Mouse (Mus musculus) thymus, adult 18-20 months (tissue): Measurements from ENCODE around the gene Chd3.

ENCODE experiments used
- DNase-seq, 2 experiments: peaks; one replicate each; pipeline ENCODE4 v3.0.0; 2022; ENCODE audit warnings: mixed read lengths in 2 of 2

Gene Chd3

DNA sequence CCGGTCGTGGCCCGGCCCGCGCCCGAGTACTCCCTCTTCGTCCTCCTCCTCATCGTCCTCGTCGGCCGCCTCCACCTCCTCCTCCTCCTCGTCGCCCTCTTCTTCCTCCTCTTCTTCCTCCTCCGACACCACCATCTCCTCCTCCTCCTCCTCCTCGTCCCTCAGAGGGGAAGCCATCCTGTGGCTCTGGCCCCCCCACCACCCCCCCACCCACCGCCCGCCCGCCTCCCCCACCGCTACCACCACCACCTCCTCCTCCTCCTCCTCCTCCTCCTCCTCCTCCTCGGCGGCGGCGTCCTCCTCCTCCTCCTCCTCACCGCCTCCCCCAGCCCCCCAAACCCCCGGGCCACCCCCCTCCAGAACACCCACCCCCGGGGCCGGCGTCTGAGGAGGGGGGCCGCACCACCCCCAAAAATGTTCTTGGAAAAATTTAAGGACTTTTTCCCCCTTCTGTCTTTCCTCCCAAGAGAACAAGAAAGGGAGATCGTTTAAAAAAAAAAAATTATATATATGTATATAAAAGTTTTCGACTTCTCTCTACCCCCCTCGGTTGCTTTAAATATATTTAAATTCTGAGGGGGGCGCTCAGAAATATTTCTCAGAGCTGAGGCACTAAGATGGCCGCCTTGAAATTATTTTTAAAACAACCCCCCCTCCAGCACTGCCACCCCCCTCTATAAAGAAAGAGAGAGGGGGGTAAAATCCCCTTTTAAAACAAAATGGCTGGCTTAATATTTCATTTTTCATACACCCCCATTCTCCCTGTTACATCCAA is at the start of gene Chd3:
Chd3 (minus strand) TSS at position 192 of the 775 bp plus-strand sequence.
- peak in 1 of 2 experiments; percentile 45 for DNase-seq

DNA sequence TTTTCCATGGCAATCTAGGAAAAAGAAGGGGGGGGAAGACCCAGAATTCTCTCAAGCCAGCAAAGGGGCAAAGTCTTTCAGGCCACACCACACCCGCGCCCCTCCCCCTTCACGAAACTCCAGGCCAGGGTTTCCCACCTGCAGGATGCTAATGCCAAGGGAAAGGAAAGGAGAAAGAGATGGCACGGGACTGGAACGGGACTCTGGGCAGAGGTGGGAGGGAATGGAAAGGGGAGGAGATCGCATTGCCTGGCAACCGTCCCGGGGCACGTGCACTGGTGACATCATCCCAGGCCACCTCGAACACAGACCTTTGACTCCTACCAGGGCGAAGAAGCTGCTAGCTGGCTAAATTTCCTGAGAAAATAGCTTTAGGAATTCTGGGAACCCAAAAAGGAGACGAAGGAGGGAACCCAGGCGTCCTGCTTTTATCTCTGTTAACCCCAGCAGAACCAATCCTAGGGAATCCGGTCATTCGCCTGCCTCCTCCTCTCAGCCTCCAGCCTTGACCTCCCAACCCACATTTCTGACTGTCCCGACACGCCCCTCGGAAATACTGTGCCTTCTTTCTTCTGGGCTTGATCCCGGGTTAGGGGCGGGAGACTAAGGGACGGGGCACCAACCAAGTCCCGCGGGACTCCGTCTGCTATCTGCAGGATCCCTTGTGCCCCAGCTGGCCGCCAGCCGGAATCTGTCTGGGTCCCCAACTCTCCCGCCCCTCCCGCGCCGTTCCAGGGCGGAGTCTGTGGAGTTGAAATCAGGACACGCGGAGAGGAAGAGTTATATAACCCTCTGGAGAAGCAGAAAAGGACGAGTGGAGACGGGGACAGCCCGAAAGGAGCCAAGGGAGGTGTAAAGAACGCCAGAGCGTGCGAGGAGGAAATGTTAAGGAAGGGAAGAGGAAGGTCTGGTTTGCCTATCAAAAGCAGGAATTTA is 48.5 kb upstream of the Chd3 start:
- peak; percentile 60 to 75 for DNase-seq

DNA sequence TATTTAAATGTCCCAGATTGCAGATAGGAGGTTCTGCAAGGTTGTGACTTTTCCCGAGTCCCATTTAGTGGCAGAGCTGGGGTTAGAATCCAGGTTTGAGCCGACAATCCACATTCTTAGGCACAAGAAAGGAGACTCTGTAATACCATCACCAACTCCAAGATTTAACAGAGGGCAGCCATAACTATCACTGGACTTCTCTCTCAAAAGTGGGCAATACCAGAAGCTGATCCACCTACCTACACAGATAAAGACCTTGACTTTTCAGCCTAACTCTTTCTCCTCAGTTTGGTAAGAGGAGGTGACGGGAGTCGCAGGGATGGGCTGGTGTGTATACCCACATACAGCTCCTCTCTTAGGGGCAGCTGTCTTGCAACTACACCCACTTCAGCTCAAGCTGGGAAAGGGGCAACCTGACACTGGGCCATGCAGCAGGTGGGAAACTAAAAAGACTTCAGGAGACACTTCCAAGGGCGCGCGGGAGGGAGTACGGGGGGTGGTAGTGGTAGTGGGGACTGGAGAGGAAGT is 47.8 kb upstream of the Chd3 start:
- no peak for DNase-seq

DNA sequence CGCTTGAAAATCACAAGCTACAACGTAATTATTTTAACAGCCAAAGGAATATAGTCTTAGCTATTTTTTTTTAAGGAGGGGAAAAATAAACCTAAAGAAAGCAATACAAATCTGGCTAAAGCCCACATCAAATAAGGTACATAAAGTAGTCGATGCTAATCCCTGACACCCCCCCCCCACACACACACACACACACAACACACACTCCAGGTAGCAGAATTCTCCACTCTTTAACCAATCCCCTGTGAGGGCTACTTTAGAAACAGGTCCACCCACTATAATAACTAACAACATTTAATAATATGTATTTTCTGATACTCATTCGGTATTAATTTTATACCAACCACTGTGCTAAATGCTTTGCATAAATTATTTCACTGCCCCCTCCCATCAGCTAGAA is 47.3 kb upstream of the Chd3 start:
- DNase-seq = no peak

DNA sequence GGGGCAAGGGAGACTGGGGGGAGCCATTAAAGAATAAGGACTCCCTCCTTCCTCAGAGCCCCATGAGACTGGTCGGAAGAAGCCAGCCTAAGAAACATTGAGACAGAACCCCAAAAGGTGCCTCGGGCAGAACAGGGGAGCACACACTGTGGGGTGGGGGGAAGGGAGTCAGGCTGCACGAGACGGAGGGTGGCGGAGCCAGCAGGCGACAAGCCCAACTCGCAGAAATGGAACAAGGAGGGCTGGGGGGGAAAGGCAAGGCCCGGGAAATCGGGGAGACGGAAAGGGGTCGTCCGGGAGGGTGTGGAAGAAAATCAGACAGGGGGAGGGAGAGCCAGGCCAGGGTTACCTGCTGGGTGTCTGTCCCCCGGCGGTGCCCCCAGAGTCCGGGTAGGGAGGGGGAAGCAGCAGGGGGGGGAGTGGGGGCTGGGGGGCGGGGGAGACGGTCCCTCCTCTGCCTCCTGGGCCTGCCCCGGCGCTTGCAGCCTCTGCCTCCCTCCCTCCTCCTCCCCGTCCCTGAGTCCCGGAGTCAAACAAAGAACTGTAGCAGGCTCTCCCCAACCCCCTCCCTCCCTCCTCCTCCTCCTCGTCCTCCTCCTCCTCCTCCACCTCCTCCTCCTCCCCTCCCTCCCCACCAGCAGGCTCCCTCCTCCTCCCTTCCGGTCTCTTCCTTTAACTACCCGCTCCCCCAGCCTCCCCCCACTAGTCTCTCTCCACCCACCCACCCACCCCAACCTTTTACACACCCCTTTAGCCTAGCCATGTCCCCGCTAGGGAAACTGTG is 46.7 kb upstream of the Chd3 start:
- DNase-seq = peak; percentile 57 to 74

DNA sequence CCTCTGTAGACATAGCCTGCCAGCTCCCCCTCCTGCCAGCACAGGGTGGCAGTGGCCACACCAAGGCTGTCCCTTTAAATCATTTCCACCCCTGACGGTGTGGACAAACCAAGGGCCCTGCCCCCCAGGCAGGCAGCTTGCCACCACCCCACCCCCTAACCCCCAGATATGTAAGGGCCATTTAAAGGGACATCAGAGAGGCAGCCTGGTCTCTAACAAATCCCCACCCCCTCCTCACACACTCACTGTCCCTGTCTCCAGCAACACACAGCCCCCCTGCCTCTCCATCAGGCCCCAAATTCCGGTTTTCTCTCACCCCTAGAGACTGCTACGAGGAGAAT is 46.1 kb upstream of the Chd3 start:
- DNase-seq = no peak

DNA sequence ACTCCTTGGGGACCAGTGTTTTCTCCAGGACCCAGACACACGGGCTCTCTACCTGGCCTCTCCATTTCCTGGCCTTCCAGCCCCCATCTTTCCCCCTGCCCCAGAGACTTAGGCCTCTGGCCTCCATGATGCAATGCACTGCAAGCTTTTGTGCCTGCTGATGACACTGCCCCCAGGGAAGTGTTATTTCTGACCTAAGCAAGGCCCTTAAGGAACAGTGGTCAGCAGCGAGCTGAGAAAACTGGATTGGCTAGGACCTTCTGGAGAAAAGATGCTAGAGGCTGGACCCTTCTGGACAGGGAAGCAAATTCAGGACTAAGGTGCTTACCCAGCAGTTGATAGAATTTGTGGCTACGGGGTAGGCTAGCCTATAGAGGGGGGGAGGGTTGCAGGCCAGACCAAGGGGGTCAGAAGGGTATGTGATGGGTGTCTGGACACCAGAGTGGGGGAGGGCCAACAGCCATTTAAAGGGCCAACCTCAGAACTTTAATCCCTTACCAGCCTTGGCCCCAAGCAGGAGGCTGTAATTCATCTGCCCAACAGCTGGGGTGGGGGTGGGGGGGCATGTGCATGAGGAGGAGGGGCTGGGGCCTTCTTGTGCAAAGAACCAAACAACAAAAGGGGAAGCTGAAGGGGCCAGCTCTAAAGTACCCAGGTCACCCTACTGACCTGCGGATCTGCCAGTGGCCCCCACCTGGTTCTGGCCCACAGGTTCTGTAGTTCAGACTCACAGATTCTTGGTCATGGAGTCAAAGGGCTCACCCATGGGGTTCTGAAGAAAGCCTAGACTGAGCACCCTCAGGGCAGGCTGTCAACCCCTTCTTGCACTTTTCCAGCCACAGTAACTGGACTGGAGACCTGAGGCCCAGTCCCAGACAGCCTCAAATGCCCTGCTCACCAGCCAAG is 45.5 kb upstream of the Chd3 start:
- peak in 1 of 2 experiments; percentile 48 for DNase-seq

DNA sequence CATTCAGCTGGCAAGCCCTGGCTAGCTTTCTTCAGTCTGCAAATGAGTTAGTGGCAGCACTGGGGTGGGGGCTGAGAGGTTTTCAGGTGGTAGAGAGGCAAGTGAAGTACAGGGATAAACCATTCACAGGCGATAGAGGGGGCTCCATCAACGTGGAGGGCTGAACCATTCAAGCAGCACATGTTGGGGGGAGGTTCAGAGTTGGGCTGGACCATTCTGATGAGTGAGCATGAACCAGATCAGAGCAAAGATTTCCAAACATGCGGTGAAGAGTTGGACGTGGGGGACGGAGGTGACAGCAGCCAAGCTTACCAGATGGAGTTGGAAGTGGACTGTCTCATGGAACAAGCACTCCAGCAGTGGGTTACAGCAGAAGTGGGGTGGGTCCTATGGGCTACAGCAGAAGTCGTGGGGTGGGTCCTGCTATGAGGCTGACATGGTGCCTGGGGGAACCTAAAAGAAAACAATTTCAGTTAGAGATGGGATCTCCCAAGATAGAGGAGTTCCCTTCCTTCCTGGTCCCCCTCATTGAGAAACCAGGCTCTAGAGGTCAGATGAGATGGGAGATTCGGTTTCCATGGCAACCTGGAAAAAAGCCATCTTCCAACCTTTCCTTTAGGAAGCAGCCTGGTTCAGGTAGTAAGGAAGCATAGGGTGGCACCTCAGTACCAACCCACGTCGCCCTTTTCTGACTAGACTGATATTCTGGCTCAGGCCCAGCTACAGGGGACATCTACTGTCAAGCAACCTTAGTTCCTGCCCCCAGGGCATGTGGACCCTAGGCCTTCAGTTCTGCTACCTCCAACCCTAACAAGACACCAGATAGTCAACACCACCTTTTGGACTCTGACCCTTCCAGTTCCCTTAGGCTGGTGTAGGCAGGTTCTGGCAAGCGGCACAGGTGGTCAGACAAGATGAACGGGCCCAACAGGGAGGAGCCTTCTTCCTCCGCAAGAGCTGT is 44.3 kb upstream of the Chd3 start, which contains the start of gene Kdm6b:
Kdm6b (minus strand) TSS at position 455 of the 961 bp plus-strand sequence.
- peak in 1 of 2 experiments; percentile 65 for DNase-seq

DNA sequence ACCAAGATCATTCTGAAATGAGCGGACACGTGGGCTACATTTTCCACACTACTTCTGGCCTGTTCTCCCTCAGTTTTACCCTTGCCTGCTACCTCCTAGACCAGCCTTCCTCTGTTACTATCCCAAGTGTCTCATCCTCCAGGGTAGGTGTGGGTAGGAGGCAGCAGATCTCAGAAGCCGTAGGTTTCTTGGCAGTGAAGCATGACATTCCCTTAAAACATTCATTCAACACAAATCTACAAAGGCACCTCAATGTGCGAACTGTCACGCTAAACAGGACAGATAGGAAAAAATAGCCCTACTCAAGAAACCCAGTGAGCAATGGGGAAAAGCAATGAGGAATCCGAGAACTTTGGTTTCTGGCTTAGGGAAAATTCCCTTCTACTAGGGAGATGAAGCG is 43.3 kb upstream of the Chd3 start:
- DNase-seq = no peak

DNA sequence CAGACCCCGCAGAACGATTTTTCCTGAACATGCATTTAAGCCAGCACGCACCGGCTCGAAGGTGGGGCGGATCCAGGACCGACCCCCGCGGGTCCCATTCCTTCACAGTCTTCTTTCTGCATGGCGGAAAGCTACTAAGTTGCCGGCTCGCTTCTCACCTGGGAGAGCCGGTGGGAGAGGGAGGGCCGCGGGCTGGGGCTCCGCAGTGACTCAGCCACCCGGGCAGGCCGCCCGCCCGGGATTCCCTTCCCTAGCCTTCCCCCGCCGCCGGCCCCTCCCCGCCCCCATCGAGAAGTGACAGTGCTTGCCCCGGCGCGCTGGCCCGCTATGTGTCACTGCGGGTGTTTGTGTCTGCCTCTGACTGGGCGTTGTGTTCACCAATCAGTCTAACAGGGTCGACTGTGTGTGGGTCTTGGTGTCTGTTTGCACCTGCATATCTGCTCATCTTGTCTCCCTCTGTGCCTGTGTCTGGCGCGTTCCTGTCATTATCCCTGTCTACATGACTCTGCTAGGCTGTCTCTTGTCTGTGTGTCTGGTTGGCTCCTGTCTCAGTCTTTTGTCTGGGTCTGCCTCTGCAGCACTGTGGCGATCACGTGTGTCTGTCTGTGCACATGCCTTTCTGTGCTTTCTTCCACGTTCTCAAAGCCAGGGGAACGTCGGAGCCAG is 42.5 kb upstream of the Chd3 start:
- peak in 1 of 2 experiments; percentile 62 for DNase-seq

DNA sequence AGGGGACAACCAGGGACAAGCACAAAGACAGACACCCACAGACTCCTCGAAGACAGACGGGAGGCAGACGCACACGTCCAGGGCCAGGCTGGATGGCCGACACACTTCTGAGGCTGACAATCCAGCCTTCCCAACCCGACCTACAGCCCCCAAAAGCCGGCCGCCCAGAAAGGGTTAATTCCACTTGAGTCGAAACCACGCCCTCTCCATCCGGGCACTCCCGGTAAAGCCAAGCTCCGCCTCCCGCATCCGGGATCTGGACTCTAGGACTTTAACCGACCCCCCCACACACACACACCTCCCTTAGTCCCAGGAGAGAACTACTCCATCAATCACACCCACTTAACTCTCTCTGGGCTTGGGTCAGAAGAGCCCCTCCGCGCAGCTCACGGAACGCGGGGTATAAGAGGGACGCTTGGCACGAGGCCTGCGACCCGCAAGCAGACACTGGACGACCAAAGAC is 41.9 kb upstream of the Chd3 start:
- peak; percentile 81 to 88 for DNase-seq

DNA sequence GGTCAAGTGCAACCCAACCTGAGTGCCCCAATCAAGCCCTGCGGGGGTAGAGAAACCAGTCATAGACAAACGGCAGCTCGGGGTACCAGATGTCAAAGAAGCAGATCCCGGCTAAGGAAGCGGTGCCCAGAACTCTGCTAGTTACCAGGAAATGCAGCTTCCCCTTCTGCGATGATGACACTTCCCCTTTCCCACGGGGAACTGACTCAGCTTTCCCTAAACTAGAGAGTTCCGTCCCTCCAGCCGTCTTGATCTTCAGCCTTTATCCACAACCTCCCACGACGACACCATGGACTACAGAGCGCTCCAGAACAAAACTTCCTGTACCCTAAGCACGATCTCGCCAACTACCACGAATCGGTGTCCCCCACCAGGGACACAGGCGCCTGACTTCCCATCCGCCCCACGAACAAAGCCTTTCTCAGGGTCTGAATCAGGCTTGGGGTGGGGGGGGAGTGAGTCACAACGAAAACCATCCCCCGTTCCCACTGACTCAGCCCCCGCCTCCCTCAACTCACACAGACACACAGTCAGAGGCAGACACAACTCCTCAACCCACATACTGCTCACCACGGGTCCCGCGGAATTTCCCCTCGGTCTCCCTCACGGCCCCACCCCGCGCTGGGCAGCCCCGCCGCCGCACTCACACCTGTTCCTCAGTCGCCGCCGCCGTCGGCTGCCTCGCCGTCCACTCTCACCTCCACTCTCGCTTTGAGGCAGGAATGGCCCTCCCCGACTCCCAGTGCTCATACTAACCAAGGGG is 41.3 kb upstream of the Chd3 start:
- DNase-seq = peak in 1 of 2 experiments; percentile 79

DNA sequence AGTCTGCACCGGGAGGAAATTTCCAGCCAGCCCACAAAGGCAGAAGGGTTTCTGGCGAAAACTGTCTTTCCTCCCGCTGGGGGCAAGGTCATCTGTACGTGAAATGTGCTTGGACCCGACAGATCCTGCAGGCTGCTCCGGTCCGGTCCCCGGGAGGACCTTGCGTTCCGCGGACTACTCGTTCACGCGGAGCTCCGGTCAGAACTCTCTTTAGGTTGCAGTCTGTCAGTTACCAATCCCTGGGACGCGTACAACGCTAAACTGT is 40.8 kb upstream of the Chd3 start:
- no peak for DNase-seq

DNA sequence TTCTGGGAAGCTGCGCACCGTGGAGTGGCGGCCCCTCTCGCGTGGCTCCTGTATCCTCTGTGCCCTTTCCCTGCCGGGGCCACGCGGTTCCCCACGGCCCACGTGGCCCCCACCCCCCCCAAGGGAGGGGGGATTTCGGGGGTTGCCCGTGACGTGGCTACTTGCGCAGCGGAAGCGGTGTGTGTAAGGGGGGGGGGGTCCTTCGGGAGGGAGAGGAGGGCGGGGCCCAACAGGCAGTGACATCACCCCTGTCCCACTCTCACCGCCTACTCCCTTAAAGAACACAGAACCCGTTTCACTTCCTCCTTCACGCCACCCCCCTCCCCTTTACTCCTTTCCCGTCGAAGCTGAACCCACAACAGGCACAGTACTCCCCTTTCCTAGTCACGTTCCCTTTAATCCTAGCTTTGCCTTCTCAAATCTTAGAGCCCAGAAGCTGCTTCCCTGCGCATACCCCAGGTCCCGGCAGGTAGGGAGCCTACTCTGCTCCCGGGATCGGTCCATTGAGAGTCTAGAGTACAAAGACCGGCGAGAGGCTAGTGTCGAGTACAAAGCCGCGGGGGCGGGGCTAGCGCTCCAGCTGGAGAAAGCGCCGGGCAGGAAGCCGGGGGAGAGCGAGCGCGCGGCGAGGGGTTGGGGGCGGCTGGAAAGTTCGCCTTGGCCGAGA is 40.3 kb upstream of the Chd3 start:
- peak; percentile 87 to 90 for DNase-seq

DNA sequence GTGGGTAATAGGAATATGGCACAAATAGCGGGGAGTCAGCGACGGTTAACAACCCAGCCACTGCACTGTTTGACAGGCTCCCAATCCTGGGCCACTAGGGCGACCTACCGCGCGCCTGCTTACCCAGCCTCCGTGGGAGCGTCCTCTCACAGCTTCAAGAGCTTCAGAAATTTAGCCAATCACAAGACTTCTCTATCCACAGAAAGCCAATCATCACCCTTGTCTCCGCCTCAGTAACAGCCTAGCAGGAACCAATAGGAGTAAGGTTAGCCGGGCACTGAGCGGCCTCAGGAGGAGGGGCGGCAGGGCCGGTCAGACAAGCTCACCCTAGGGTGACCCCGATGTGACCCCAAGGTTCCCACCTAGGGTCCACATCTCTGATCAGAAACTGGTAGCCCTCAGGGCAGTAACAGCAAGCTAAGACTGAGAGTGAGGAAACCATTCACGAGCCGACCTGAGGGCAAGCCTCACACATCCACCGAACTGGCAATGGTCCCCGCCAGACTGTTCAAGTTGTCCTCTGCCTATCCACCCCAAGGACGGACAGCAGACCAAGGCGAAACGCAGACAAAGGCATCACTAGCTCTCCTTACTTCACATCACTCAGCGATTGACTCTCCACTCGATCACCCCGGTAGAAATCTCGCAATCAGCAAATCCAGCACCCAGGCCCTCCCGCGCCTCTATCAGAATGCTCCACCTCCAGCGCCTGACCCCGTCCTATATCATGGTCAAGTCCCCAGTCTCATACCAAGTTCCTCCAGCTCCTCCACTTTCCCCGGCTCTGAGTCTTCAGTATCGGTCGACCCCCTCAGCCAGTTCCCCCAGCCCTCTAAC is 39.6 kb upstream of the Chd3 start:
- DNase-seq = peak; percentile 66 to 81

DNA sequence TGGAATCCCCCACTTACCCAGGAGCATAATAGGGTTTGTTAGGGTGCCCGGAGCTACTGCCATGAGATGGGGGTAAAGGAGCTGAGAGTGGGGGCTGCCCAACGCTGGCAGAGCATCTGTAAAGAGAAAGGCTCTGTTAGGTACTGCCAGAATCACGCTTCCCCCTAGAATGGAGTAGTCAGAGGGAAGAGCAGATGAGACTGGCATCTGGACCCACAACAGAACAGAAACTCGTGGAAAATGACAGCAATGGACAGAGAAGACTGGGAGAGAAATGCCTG is 38.5 kb upstream of the Chd3 start:
- DNase-seq = peak in 1 of 2 experiments; percentile 7

DNA sequence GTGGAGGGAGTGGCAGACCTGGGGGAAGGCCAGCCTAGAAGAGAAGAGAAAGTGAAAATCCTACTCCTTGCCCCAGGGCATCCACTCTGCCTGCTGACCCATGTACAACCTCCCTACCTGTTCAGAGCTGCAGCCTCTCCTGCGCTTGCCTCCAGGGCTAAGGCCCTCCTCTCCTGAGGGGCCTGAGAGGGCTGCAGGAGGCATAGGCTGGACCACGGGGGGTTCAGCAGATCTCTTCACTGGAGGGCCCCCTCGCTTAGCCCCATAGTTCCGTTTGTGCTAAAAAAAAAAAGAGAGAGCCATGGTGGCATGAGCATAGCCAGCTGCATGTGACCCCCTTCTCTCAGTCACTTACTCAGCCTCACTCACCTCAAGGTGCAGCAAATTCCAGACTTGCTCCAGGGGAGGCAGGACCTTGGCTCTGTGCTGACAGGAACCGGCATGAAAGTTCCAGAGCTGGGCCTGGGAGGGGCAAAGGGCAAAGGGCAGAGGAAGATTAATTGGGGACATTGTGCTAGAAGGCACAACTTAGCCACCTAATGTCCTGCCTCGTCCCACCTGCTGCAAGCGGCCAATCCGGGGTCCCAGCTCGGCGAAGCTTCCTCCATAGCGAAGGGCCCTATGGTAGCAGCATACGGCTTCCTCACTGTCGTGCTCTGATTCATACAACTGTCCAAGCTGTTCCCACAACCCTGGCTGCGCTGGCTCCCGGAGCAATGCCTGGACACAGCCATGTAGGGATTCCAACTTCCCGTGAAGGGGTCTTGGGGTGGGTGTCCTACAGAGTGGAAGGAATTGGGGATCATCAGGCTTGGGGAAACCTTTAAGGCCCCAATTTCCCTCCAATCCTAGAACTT is 37.9 kb upstream of the Chd3 start:
- peak in 1 of 2 experiments; percentile 10 for DNase-seq
